Mouse (Mus musculus): ENCODE results near the gene Fam24a.
A peak's percentile ranks its signal among the peaks of the same experiment; 100 is the strongest.

The Fam24a gene

DNA sequence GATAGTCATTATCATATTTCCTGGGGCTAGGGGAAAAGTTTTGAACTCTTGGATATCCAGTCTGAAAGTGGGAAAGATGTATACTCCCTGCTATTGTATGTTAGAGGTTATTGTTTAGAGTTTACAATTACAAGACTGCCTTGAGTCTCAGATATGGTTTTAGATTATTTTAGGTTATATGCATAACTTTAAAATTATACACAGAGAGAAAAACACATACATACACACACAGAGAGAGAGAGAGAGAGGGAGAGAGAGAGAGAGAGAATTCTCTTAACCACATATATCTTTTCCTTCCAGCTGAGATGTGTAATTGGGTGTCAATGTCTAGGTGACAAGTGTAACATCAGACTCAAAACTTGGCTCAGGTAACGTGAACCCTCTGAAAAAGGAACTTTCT, at the start of gene Fam24a:
Fam24a (plus strand) TSS at position 301 of the 400 bp plus-strand sequence.
- no peak for DNase-seq

- DNase-seq: no peak
Measured at GRCm38 (mm10) chr7:131297151-131297550, 36.5 kb upstream of the Fam24a start.

GRCm38 (mm10) chr7:131303340-131303739, 30.3 kb upstream of the Fam24a start:
- no peak for DNase-seq

- no peak for DNase-seq
Measured at GRCm38 (mm10) chr7:131306733-131307132, 26.9 kb upstream of the Fam24a start.

- DNase-seq: no peak
Measured at GRCm38 (mm10) chr7:131314493-131314892, 19.2 kb upstream of the Fam24a start.

GRCm38 (mm10) chr7:131317587-131317986, 16.1 kb upstream of the Fam24a start:
- no peak for DNase-seq

- DNase-seq: no peak
Measured at GRCm38 (mm10) chr7:131318340-131318739, 15.3 kb upstream of the Fam24a start.

GRCm38 (mm10) chr7:131322192-131322591, 11.5 kb upstream of the Fam24a start, which contains the start of gene Cuzd1:
Cuzd1 (minus strand) TSS chr7:131322292.
- DNase-seq: no peak

DNA sequence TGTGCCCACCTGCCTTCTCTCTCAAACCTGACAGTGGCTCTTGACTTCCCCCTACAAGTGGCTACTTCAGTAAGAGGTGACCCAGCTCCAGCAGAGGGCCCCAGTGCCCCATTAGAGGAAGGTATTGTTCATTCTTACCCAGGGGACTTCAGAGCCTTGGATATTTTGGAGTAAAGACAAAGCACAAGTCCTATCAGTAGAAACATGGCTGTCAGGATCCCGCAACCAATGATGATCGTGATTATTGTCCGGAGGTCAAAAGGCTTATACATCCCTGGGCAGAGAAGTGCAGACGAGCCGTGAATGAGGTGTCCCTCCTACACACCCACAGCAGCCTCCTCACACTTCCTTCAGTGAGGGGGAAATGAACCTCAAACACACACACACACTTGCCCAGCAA, 6.6 kb upstream of the Fam24a start:
- no peak for DNase-seq

DNA sequence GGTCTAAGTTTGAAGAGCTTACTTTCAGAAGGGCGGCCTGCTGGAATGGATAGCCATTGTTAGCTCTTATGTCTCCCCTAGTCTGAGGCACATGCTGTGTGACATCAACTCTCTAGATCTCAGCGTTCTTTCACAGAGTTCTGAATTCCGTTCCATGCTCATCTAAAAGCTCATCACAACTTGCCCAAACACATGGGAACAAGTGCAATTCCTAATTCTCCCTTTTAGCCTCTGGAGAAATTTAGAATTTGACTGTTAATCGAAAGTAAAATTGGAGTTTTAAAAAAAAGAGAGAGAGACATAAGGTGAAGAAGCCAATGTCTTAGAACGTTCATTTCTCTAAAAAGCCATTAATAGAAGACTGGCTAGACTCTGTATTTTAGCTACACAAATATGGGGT, 4.2 kb upstream of the Fam24a start, which contains the start of gene Fam24b:
Fam24b (minus strand) TSS at position 101 of the 400 bp plus-strand sequence.
- DNase-seq: no peak

DNA sequence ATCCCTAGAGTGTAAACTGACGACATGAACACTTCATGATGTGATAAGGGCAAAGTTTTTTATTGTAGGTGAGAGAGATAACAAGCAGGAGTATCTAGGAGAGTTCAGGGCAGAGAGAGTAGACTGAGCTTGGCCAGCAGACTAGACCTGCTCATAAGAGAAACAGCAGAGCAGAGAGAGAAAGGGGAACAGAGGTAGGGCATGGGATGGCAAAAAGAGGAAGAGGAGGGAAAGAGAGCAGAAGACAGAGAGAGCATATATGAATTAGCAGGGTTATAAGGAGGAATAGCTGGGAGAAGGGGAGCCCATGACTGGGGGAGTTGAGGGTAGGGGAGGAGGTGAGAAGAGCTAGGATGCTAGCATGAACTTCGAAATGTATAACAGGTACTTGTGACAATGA, 2.0 kb upstream of the Fam24a start:
- no peak for DNase-seq

DNA sequence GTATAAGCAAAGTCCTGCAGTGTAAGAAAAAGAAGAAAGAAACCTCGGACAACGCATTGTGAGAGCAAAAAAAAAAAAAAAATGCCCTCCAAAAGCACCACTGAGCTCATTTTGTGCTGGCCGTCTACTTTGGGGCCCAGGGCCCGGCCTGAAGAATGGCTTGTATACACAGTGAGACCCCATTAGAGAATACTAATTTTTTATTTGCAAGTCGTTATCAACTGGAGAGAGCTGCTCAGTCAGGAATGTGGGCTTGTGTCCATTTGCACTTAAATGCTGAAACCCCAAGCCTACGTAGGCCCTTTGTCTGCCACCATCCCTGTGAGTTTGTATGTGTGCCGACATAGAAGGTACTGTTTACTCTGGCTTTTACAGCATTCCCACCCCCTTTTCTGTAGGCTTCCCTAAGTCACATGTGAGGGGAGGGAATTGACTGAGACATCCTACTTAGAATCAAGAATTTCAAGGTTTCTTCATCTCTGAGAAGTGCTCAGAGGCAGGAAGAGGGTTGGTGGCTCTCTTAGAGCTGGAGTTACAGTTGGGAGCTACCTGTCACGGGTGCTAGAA, 3.9 kb downstream of the Fam24a start:
- DNase-seq: no peak

- no peak for DNase-seq
Measured at GRCm38 (mm10) chr7:131345856-131346541, 12.3 kb downstream of the Fam24a start.

DNA sequence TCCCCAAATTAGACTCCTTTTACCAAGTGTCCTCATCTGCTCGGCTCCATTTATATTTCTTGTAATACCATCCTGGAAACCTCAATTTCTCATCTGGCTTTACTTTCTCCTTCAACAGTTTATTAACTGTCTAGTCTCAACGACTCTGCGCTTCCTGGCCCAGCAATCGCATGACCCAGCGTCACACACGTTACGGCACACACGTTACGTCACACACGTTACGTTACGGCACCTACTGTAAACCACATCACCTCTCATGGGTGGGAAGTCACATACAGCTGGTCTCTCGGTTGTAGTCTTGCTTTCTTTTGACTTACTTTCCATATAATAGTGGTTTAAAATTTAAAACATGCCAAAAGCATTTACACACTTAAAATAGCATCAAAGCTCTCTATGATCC, 22.4 kb downstream of the Fam24a start:
- no peak for DNase-seq

DNA sequence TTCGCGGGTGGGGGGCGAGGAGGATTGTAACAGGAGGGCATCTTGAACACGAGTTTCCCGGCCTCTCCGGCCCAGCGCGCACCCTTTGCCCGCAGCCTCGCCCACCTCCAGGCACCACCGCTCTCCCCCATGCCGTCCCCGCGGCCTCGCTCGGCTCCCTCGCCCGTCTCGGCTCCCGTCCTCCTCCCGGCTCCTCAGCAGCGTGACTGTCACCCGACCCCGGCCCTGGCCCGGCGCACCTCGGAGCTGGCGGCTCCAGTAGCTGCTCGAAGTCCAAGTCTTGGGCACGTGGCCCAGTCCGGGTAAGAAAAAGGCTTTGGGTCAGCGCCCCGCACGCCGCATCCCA, 28.6 kb downstream of the Fam24a start:
- no peak for DNase-seq

DNA sequence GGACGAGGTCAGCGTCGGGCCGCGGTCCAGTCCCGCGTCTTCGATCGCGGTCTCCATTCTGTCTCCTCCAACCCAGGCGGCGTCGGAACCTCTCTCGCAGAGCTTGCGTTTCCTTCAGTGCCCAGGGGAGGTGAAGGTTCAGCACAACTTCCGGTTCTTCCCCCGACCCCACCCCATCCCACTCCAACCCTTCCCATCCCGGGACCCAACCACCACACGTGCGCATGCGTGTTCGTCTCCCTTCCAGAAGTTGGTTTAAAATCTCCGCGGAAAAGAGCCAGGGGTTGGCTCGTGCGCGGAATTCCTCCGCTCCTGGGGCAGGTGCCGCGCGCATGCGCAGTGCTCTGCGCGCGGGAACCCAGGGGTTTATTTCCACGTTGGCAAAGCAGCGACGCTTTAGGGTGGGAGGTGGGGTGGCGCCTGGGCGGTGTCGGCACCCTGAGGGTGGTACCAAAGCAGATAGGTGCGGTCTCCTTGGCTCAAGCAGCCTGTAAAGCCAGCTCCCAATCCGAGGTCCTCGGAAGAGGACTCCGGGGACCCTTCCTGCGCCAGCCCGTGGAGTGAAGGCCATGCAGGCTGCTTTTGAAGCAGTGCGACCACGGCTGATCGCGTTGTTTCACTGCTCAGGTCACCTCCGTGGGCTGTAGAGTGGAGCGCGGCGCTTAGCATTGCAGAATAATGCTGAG, 29.1 kb downstream of the Fam24a start, which contains the start of gene 2310057M21Rik:
2310057M21Rik (minus strand) TSS at position 145 of the 686 bp plus-strand sequence.
- peak; percentile 96 for DNase-seq

DNA sequence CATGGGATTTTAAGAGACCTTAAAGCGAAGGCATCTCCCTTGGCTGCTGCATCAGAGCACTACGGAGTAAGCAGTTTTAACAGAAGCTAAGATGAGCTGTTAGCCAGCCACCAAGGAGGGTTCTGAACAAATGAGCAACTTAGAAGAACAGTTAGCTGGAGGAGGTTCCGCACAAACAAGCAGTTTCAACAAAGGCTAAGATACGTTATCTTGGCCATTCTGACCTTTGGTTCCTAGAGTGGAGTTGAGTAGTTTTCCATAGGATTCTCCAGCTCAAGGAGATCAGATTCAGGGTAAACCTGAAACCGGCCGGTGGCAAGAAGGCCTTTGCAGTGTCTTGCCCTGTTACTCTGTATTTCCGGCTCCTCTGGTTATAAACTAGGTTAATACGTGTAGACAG, 30.5 kb downstream of the Fam24a start:
- DNase-seq: no peak

GRCm38 (mm10) chr7:131370648-131371469, 37.2 kb downstream of the Fam24a start, which contains the start of gene Pstk:
Pstk (plus strand) TSS chr7:131371141.
- peak; percentile 92 for DNase-seq

- DNase-seq: no peak
Measured at GRCm38 (mm10) chr7:131371470-131371860, 37.8 kb downstream of the Fam24a start.

DNA sequence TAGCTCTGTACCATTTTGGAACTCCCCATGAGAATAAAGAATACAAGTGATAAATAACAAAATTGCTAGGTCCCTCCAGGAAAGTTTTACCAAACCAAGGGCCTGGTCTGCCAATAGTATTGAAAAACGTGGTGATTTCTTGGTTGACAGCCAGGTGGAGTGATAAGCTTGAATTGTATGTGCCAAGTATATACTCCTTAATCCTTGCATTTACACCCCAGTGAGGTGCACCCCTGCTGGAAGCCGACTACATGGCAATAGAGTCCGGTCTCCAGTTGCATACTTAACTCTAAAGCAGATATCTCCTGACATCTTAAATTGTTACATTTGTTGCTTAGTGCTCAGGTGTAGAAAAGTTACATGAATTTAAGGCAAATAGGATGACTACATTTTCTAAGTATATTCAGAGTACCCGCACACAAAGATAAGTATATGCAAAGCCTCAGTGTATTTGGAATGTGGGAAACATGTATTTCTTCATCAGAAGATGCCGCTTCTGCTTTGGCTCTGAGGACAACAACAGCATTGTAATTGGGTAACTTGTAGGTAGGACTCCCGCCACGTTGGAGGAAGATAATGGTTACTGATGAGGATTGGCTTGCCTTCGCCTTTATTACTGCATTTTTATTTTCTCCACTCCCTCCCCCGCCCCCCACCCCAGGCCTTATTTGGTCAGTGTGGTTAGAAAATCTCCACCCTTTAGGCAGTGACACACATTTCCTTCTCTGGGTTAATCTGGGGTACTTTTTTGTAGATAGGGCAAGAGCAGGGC, 38.4 kb downstream of the Fam24a start:
- no peak for DNase-seq

All from right cerebral cortex, adult 18-20 months (tissue).